Mouse (Mus musculus): ENCODE data around the gene Myd88. TPM values are rescaled to one million over a fixed set of nuclear protein-coding genes. Genes with fewer than 3 reads are reported as not detected.
A peak's percentile ranks its signal among the peaks of the same experiment; 100 is the strongest.
"Not testable (repeated sequence)": the region's sequence is repeated elsewhere in the genome, so short reads cannot be mapped to it uniquely, and the experiment has no call there.

Gene Myd88
- total RNA-seq (2021), result 1 to 10 TPM; 4.3 to 5.0 TPM
- long read RNA-seq, experiment 1, transcript Myd88-201 (6 exons, 1,960 nt), result major isoform, 8 of 10 reads
- long read RNA-seq, experiment 1, partial matches to known transcripts, result 1 of 10 reads
- long read RNA-seq, experiment 1, other reads (novel, unspliced or antisense), result 1 of 10 reads
- long read RNA-seq, experiment 2, transcript Myd88-201 (6 exons, 1,960 nt), result major isoform, 7 of 7 reads
- long read RNA-seq, experiment 2, partial matches to known transcripts, result 0 of 7 reads
- long read RNA-seq, experiment 2, other reads (novel, unspliced or antisense), result 0 of 7 reads

DNA sequence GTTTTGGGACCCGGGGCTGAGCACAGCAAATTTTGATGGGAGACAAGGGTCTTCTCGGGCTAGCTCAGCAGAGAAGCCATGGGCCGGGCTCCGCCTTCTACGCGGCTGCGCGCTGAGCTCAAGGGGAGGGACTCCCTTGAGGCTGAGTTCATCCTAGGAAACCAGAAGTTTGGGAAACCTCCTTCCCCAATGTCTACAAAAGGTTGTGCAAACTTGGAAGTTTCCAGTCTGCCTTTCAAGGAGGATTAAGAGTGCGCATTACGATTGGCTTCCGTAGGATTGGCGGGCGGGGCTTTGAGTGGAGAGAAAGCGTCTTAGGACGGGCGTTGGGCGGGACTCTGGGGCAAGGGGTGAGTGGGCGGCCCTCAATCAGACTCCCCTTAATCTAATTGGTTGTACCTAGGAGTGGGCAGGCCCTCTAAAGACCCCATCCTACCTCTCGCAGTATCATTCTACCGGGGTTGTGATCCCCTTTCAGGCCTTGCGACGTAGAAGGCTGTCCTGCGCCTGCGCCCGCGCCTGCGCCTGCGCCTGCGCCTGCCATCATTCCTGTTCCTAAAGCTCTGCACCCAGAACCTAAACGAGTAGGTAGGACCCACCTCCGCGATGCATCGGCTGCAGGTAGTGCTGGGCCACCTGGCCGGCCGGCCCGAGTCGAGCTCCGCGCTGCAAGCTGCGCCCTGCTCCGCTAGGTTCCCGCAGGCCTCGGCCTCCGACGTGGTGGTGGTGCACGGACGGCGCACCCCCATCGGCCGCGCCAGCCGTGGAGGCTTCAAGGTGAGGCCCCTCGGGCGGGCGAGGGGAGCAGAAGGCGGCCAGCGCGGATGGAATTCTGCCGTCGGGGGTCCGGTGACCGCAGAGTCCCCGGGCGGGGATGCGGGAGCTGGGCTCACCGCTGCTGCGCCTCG is at the start of gene Myd88:
Gene Myd88 (minus strand): TSS at position 503 of the 908 bp plus-strand sequence.
- intact Hi-C loops (cut with DNase I), result loop anchor here (2.0 kb wide), 1 partner anchor 18 kb away; the partner anchor contains the start of gene Oxsr1
- no peak for TF ChIP-seq CTCF (IDR thresholded peaks at IDR 0.05)
- peak within 1 kb of the TSS; percentile 99 for H3K27ac ChIP-seq
- peak within 1 kb of the TSS; percentile 84 for H3K4me3 ChIP-seq
- DNase-seq, result peak; percentile 97

DNA sequence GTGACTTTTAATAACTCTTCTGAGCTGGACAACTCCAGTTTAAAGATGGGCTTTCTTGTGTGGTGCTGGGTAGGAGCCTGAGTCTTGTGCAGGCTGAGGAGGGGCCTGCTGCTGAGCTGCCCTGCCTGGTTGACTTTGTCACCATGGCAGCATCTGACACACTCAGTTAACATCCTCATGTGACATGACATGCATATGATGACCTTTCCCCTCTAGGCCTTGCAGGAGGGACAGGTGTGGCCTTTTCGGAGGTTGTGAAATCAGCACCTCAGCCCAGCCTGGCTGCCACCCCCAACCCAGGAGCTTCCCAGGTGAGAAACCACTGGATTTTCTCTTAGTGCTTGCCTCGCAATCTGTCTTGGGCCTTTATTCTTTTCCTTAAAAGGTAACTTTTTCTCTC is 49.0 kb upstream of the Myd88 start:
- no peak overlapping the region for H3K4me3 ChIP-seq
- DNase-seq, result no peak
- H3K27ac ChIP-seq, result no peak overlapping the region
- TF ChIP-seq CTCF (IDR thresholded peaks at IDR 0.05), result no peak
- intact Hi-C loops (cut with DNase I), result no loop called here

DNA sequence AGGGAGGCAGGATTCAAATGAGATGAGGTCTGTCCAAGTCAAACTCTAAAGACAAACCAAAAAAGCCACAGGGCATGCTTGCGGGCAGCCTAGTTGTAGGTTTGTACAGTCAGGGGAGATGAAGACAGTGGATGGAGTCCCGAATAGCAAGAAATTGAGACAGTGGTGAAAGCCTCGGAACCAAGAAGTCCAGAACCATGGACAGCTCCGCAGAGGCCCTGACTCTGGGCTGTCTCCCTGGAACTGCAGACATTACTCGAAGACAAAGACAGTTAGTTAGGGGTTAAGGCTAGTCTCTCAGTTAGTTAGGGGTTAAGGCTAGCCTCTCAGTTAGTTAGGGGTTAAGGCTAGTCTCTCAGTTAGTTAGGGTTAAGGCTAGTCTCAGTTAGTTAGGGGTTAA is 47.7 kb upstream of the Myd88 start:
- no peak for DNase-seq
- H3K27ac ChIP-seq, result no peak overlapping the region
- H3K4me3 ChIP-seq, result no peak overlapping the region
- intact Hi-C loops (cut with DNase I), result no loop called here
- no peak for TF ChIP-seq CTCF (IDR thresholded peaks at IDR 0.05)

DNA sequence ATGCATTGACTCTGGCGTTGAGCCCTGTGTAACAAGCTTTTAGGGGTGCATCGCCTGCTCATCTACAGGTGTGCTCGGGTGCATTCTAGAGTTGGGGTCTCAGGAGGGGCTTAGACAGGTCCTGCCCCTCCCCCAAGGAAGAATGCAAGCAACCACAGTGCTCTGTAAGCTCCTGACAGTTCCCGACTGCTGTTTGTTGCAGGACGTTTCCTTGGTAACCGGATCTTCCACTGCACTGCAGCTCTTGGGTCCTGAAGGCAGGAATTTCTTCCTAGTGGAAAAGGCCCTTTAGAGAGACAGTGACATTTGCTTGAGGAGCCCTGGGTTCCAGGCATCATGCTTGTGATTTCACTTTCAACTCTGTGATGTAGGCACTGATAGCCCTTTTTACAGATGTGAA is 41.4 kb upstream of the Myd88 start:
- intact Hi-C loops (cut with DNase I), result no loop called here
- Histone ChIP-seq H3K27ac (no peak overlapping the region), H3K4me3 (no peak overlapping the region)
- no peak for DNase-seq
- TF ChIP-seq CTCF (IDR thresholded peaks at IDR 0.05), result no peak

DNA sequence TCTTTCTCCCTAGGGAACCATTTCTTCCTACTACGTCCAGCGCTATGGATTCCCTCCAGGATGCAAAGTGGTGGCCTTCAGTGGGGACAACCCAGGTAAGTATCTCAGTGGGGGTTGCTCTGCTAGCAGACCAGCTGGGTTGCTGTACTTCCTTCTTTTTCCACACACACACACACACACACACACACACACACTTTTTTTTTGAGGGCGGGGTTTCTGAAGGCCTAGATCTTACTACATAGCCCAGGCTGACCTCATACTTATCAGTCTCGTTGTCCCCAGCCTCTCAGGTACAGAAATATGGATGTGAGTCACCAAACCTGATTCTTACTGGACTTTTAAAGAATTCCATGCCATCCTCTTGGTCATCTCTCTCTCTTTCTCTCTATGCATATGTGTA is 37.0 kb upstream of the Myd88 start:
- no peak for DNase-seq
- Histone ChIP-seq H3K27ac (no peak overlapping the region), H3K4me3 (no peak overlapping the region)
- intact Hi-C loops (cut with DNase I), result no loop called here
- no peak for TF ChIP-seq CTCF (IDR thresholded peaks at IDR 0.05)

DNA sequence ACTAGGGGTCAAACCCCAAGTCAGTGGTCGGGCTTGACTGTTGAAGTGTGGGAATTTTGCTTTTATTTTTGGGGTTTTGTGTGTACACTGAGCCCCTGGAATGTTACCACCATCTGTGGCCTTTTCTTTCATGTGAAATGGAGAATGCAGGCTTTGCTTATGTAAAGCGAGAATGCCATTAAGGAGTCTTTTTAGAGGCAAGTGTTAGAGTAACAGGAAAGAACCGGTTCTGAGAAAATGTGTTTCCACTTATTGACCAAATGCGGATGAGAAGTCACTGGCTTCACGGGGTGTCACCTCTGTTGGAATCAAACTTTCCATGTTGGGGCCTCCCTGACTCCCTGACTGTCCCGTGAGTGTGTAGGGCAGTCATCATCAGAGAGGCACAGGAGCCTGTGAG is 34.3 kb upstream of the Myd88 start:
- Histone ChIP-seq H3K4me3 (no peak overlapping the region), H3K27ac (no peak overlapping the region)
- no peak for DNase-seq
- no peak for TF ChIP-seq CTCF (IDR thresholded peaks at IDR 0.05)
- intact Hi-C loops (cut with DNase I), result no loop called here

DNA sequence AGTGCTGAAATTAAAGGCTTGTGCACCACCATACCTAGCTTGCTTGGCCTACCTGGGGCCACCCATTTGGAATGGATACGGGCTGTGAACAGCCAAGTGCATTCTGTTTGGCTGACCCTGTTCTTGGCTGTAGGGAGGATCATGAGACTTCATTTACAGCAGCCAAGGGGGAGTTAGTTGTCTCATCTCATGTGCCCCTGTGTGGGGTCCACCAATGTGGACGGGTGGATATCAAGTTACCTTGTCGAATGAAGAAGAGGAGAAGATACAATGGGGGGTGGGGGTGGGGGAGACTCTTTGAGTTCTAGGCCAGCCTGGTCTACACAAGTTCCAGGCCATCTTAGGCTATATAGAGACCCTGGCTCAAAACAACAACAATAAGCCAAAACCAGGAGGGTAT is 33.8 kb upstream of the Myd88 start:
- no peak overlapping the region for H3K4me3 ChIP-seq
- TF ChIP-seq CTCF (IDR thresholded peaks at IDR 0.05), result no peak
- no peak overlapping the region for H3K27ac ChIP-seq
- intact Hi-C loops (cut with DNase I), result no loop called here
- no peak for DNase-seq

DNA sequence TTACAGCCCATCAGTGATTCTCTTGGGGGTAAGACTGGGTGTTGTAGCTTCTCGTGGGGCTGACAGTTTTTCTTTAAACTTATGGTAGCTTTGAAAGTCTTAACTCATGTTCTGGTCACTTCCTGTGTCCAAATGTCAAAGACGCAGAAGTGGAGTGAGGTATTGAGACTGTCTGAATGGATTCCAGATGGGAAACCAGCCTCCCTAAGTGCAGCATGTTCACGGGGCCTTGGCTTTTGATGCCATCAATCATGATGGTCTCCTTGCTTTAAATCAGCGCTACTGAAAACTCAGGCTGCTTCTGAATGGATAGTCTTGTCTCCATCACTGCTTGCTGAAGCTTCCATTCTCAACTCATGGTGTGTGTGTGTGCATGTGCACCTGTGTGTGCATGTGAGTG is 30.0 kb upstream of the Myd88 start:
- intact Hi-C loops (cut with DNase I), result no loop called here
- Histone ChIP-seq H3K4me3 (no peak overlapping the region), H3K27ac (no peak overlapping the region)
- no peak for DNase-seq
- TF ChIP-seq CTCF (IDR thresholded peaks at IDR 0.05), result no peak

DNA sequence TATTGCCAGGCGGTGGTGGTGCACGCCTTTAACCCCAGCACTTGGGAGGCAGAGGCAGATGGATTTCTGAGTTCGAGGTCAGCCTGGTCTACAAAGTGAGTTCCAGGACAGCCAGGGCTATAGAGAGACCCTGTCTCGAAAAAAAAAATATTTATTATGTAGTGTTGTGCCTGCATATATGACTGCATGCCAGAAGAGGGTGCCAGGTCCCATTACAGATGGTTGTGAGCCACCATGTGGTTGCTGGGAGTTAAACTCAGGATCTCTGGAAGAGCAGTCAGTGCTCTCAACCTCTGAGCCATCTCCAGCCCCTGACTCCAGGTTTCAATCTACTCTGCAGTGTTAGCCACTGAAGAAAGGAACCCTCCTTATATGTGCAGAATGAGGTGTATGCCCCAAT is 29.6 kb upstream of the Myd88 start:
- H3K27ac ChIP-seq; intact Hi-C loops (cut with DNase I); DNase-seq; H3K4me3 ChIP-seq: not testable (repeated sequence)

DNA sequence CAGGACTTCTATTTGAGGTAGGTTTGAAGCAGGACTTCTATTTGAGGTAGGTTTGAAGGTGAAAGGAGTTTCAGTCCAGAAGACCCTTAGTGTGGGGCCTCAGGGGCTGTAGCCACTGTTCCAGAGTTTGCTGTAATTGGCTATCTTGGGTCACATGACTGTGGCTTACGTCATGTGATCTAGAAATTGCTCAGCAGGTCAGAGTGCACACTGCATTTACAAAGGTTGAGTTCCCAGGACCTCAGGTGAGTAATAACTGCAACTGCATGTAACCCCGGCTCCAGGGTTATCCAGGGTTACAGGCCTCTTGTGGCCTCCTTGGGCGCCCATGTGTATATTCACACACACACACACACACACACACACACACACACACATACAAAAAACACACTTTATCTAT is 27.2 kb upstream of the Myd88 start:
- no peak for TF ChIP-seq CTCF (IDR thresholded peaks at IDR 0.05)
- no peak overlapping the region for H3K4me3 ChIP-seq
- no peak overlapping the region for H3K27ac ChIP-seq
- intact Hi-C loops (cut with DNase I), result no loop called here
- no peak for DNase-seq

DNA sequence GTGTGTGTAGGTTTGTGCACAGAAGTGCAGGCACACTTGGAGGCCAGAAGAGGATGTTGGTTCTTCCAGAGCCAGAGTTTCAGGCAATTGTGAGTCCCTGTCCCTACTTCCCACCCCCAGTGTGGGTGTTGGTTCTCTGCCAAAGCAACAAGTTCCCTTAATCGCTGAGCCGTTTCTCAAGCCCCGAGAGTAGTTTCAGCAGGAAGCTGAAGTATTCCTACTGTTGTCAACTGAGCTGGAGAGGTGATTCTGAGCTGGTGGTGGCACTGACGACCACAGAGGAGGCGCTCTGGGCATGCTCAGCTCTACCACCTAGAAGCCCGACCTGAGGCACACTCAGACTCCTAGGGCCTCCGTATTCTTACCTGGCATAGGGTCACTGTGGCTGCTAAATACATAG is 24.1 kb upstream of the Myd88 start, which contains the start of gene Slc22a14:
Gene Slc22a14 (minus strand): TSS at position 270 of the 400 bp plus-strand sequence.
- H3K27ac ChIP-seq, result no peak within 1 kb of the TSS
- no peak for DNase-seq
- no peak within 1 kb of the TSS for H3K4me3 ChIP-seq
- TF ChIP-seq CTCF (IDR thresholded peaks at IDR 0.05), result no peak
- intact Hi-C loops (cut with DNase I), result no loop called here

DNA sequence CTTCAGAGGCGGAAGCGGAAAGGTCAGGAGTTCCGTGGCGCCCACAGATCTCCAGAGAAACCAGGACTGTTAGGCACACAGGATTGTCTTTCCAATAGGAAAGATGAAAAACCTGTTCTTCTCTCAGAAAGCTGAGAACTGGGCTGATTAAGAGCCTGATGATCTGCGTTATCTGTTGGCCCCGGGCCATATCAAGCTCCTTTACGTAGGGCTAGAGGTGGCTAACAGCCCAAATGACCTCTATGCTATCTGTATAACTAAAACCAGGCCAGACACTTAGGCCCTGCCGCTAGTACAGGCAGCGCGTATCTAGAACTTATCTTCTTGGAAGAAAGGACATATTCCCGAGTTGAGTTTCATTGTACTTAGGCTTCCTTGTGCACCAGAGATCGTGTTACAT is 22.0 kb upstream of the Myd88 start:
- no peak overlapping the region for H3K4me3 ChIP-seq
- intact Hi-C loops (cut with DNase I), result no loop called here
- TF ChIP-seq CTCF (IDR thresholded peaks at IDR 0.05), result no peak
- no peak for DNase-seq
- H3K27ac ChIP-seq, result no peak overlapping the region

DNA sequence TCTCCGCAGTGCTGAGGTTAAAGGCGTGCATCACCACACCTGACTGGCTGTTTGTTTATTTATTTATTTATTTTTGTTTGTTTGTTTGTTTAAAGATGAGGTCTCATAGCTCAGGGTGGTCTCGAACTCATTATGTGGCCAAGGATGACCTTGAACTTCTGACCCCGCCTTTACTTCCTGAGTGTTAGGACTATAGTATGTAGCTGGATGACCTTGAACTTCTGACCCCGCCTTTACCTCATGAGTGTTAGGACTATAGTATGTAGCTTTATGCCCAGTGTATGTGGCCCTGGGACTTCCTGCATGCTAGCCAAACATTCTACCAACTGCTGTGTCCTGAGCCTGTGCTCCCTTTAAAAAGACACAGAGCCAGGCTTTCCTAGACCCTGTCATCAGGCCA is 20.2 kb upstream of the Myd88 start:
- TF ChIP-seq CTCF (IDR thresholded peaks at IDR 0.05), result no peak
- intact Hi-C loops (cut with DNase I), result no loop called here
- no peak for DNase-seq

More for the DNA sequence above, 20.2 kb upstream of the Myd88 start:
- no peak overlapping the region for H3K4me3 ChIP-seq
- H3K27ac ChIP-seq, result no peak overlapping the region
